Mouse (Mus musculus): ENCODE measurements around the gene Wbp2. TPM values are rescaled to one million over a fixed set of nuclear protein-coding genes. Genes with fewer than 3 reads are reported as not detected.

Wbp2 gene
- polyA plus RNA-seq, 1 experiment from 2014 or later: 99.4 TPM

- Histone ChIP-seq H3K4me1 (ENCODE audit: insufficient read depth, low read length) (peaks cover 4% of the 10 kb centered on the region), H3K27me3 (ENCODE audit: insufficient read depth, low read length) (no peaks in the 10 kb centered on the region)
- no peak for ATAC-seq (ENCODE audit: low FRiP score, low TSS enrichment)
Observed at GRCm38 (mm10) chr11:116072608-116073007, 14.2 kb downstream of the Wbp2 start.

GRCm38 (mm10) chr11:116071510-116071909 is 15.3 kb downstream of the Wbp2 start:
- H3K9ac ChIP-seq (replicated peaks; ENCODE audit: low read length): no peak overlapping the region
- H3K4me2 ChIP-seq (replicated peaks; ENCODE audit: low read depth, low read length): no peak overlapping the region
- H3K4me3 ChIP-seq (ENCODE audit: low read length): no peak overlapping the region
- WGBS: 70% methylated on average over 5 of the region's 5 CpGs
- no peaks in the 10 kb centered on the region for H3K9me3 ChIP-seq (ENCODE audit: low read length)
- H3K27ac ChIP-seq (ENCODE audit: low read length): no peak overlapping the region
- H3K27me3 ChIP-seq (ENCODE audit: insufficient read depth, low read length): no peaks in the 10 kb centered on the region
- H3K4me1 ChIP-seq (ENCODE audit: insufficient read depth, low read length): no peaks in the 10 kb centered on the region
- ATAC-seq (ENCODE audit: low FRiP score, low TSS enrichment): no peak
- H3K36me3 ChIP-seq (ENCODE audit: insufficient read depth, low read length): no peaks in the 10 kb centered on the region

More at GRCm38 (mm10) chr11:116072608-116073007, 14.2 kb downstream of the Wbp2 start:
- H3K9me3 ChIP-seq (ENCODE audit: low read length): no peaks in the 10 kb centered on the region
- no peak overlapping the region for H3K27ac ChIP-seq (ENCODE audit: low read length)
- no peak overlapping the region for H3K4me2 ChIP-seq (replicated peaks; ENCODE audit: low read depth, low read length)
- H3K9ac ChIP-seq (replicated peaks; ENCODE audit: low read length): no peak overlapping the region
- no peak overlapping the region for H3K4me3 ChIP-seq (ENCODE audit: low read length)
- no peaks in the 10 kb centered on the region for H3K36me3 ChIP-seq (ENCODE audit: insufficient read depth, low read length)
- WGBS: 86% methylated on average over 3 of the region's 3 CpGs

GRCm38 (mm10) chr11:116065345-116065744 is 21.4 kb downstream of the Wbp2 start:
- Histone ChIP-seq H3K9me3 (ENCODE audit: low read length) (no peaks in the 10 kb centered on the region), H3K4me2 (replicated peaks; ENCODE audit: low read depth, low read length) (no peak overlapping the region), H3K4me3 (ENCODE audit: low read length) (no peak overlapping the region), H3K27me3 (ENCODE audit: insufficient read depth, low read length) (no peaks in the 10 kb centered on the region), H3K36me3 (ENCODE audit: insufficient read depth, low read length) (peaks cover 15% of the 10 kb centered on the region), H3K27ac (ENCODE audit: low read length) (no peak overlapping the region), H3K9ac (replicated peaks; ENCODE audit: low read length) (no peak overlapping the region), H3K4me1 (ENCODE audit: insufficient read depth, low read length) (no peaks in the 10 kb centered on the region)
- ATAC-seq (ENCODE audit: low FRiP score, low TSS enrichment): no peak
- 85% methylated on average over 12 of the region's 12 CpGs for WGBS

- ATAC-seq (ENCODE audit: low FRiP score, low TSS enrichment): no peak
- H3K27ac ChIP-seq (ENCODE audit: low read length): no peak overlapping the region
- WGBS: 69% methylated on average over 23 of the region's 23 CpGs
- no peaks in the 10 kb centered on the region for H3K27me3 ChIP-seq (ENCODE audit: insufficient read depth, low read length)
- no peak overlapping the region for H3K4me2 ChIP-seq (replicated peaks; ENCODE audit: low read depth, low read length)
- H3K9ac ChIP-seq (replicated peaks; ENCODE audit: low read length): no peak overlapping the region
- H3K4me3 ChIP-seq (ENCODE audit: low read length): no peak overlapping the region
- no peaks in the 10 kb centered on the region for H3K9me3 ChIP-seq (ENCODE audit: low read length)
- H3K36me3 ChIP-seq (ENCODE audit: insufficient read depth, low read length): peaks cover 25% of the 10 kb centered on the region
- H3K4me1 ChIP-seq (ENCODE audit: insufficient read depth, low read length): no peaks in the 10 kb centered on the region
Observed at GRCm38 (mm10) chr11:116064187-116064867, 22.5 kb downstream of the Wbp2 start.

- no peak for ATAC-seq (ENCODE audit: low FRiP score, low TSS enrichment)
- 63% methylated on average over 13 of the region's 13 CpGs for WGBS
- Histone ChIP-seq H3K9ac (replicated peaks; ENCODE audit: low read length) (no peak overlapping the region), H3K4me1 (ENCODE audit: insufficient read depth, low read length) (no peaks in the 10 kb centered on the region), H3K36me3 (ENCODE audit: insufficient read depth, low read length) (peaks cover 32% of the 10 kb centered on the region), H3K4me3 (ENCODE audit: low read length) (no peak overlapping the region), H3K4me2 (replicated peaks; ENCODE audit: low read depth, low read length) (no peak overlapping the region), H3K9me3 (ENCODE audit: low read length) (no peaks in the 10 kb centered on the region), H3K27ac (ENCODE audit: low read length) (no peak overlapping the region), H3K27me3 (ENCODE audit: insufficient read depth, low read length) (no peaks in the 10 kb centered on the region)
Observed at GRCm38 (mm10) chr11:116063562-116063961, 23.2 kb downstream of the Wbp2 start.

GRCm38 (mm10) chr11:116062521-116062920 is 24.3 kb downstream of the Wbp2 start:
- Histone ChIP-seq H3K27me3 (ENCODE audit: insufficient read depth, low read length) (no peaks in the 10 kb centered on the region), H3K9me3 (ENCODE audit: low read length) (no peaks in the 10 kb centered on the region), H3K4me1 (ENCODE audit: insufficient read depth, low read length) (no peaks in the 10 kb centered on the region), H3K27ac (ENCODE audit: low read length) (no peak overlapping the region), H3K9ac (replicated peaks; ENCODE audit: low read length) (no peak overlapping the region), H3K4me2 (replicated peaks; ENCODE audit: low read depth, low read length) (no peak overlapping the region), H3K4me3 (ENCODE audit: low read length) (no peak overlapping the region), H3K36me3 (ENCODE audit: insufficient read depth, low read length) (peaks cover 42% of the 10 kb centered on the region)
- WGBS: 70% methylated on average over 8 of the region's 8 CpGs
- no peak for ATAC-seq (ENCODE audit: low FRiP score, low TSS enrichment)

- Histone ChIP-seq H3K9me3 (ENCODE audit: low read length) (no peaks in the 10 kb centered on the region), H3K4me1 (ENCODE audit: insufficient read depth, low read length) (no peaks in the 10 kb centered on the region), H3K4me3 (ENCODE audit: low read length) (no peak overlapping the region), H3K4me2 (replicated peaks; ENCODE audit: low read depth, low read length) (no peak overlapping the region), H3K9ac (replicated peaks; ENCODE audit: low read length) (no peak overlapping the region), H3K27ac (ENCODE audit: low read length) (no peak overlapping the region), H3K27me3 (ENCODE audit: insufficient read depth, low read length) (no peaks in the 10 kb centered on the region), H3K36me3 (ENCODE audit: insufficient read depth, low read length) (peaks cover 49% of the 10 kb centered on the region)
- ATAC-seq (ENCODE audit: low FRiP score, low TSS enrichment): no peak
- 85% methylated on average over 13 of the region's 13 CpGs for WGBS
Observed at GRCm38 (mm10) chr11:116061641-116062415, 25.0 kb downstream of the Wbp2 start.

GRCm38 (mm10) chr11:116060596-116060995 is 26.2 kb downstream of the Wbp2 start:
- Histone ChIP-seq H3K27ac (ENCODE audit: low read length) (no peak overlapping the region), H3K9ac (replicated peaks; ENCODE audit: low read length) (no peak overlapping the region), H3K4me3 (ENCODE audit: low read length) (no peak overlapping the region), H3K36me3 (ENCODE audit: insufficient read depth, low read length) (peaks cover 61% of the 10 kb centered on the region), H3K9me3 (ENCODE audit: low read length) (no peaks in the 10 kb centered on the region), H3K4me2 (replicated peaks; ENCODE audit: low read depth, low read length) (no peak overlapping the region), H3K4me1 (ENCODE audit: insufficient read depth, low read length) (no peaks in the 10 kb centered on the region), H3K27me3 (ENCODE audit: insufficient read depth, low read length) (no peaks in the 10 kb centered on the region)
- no peak for ATAC-seq (ENCODE audit: low FRiP score, low TSS enrichment)
- WGBS: 80% methylated on average over 9 of the region's 9 CpGs

- Histone ChIP-seq H3K9me3 (ENCODE audit: low read length) (no peaks in the 10 kb centered on the region), H3K36me3 (ENCODE audit: insufficient read depth, low read length) (peaks cover 71% of the 10 kb centered on the region), H3K27me3 (ENCODE audit: insufficient read depth, low read length) (no peaks in the 10 kb centered on the region), H3K9ac (replicated peaks; ENCODE audit: low read length) (no peak overlapping the region), H3K4me3 (ENCODE audit: low read length) (no peak overlapping the region), H3K27ac (ENCODE audit: low read length) (no peak overlapping the region), H3K4me2 (replicated peaks; ENCODE audit: low read depth, low read length) (no peak overlapping the region), H3K4me1 (ENCODE audit: insufficient read depth, low read length) (no peaks in the 10 kb centered on the region)
- WGBS: 92% methylated on average over 11 of the region's 11 CpGs
- no peak for ATAC-seq (ENCODE audit: low FRiP score, low TSS enrichment)
Observed at GRCm38 (mm10) chr11:116059691-116060025, 27.1 kb downstream of the Wbp2 start.

All from kidney, embryonic 16.5 days (tissue).